Mouse (Mus musculus): ENCODE results near the gene Krt222.

- no peak for TF ChIP-seq EP300 (IDR thresholded peaks at IDR 0.05; ENCODE audit: insufficient read depth, low read depth, low read length)
- no peak for TF ChIP-seq CTCF (IDR thresholded peaks at IDR 0.05)
Observed at GRCm38 (mm10) chr11:99247916-99248315, 4.0 kb upstream of the Krt222 start.

Measured in heart, adult 2 months (tissue).